In the genomic region with DNA sequence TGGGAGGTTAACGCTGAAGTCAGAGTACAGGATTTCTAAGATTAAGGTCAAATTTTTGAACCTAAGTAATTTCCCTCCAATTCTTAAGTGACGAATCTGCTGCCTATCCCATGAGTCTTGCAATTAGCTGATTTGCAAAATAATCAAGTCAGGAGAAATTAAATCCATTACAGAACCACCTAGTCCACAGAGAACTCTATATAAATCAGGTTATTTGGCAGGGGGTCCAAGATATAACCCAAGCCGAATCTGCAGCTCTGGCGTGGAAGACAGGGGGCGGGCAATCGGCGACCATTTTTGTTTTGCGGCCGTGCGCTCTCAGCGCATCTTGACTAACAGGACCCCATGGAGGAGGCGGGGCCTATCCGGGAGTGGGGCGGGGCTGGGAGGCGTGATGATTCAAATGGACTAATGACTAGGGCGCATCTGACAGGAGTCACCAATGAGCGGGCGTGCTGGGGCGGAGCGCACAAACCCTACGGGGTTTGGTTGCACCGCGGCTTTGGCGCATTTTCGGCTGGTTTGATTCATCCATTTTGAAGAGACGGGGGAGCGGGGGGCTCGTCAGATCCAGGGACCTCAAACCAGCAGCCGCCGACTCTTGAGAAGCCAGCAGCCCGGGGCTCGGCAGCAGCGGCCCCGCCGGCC, we compare ENCODE assay signal across 7 mouse cellular contexts. TPM values are rescaled to one million over a fixed set of nuclear protein-coding genes. Genes with fewer than 3 reads are reported as not detected.
DNase-seq lines count a peak whose midpoint lies in the region; ATAC-seq lines count a peak whose summit lies in the region.

A gene (plus strand): TSS at position 534 of the 648 bp plus-strand sequence.

- no peaks in the 10 kb centered on the region for H3K27me3 ChIP-seq in intestine, embryonic 15.5 days (replicated peaks)
- H3K27me3 ChIP-seq in midbrain, embryonic 10.5 days (ENCODE audit: low read depth, poor library complexity, severe bottlenecking), result peaks cover 32% of the 10 kb centered on the region

- intact Hi-C loops in gastrocnemius, postnatal 36 days (cut with DNase I), result no loop called here
- intact Hi-C loops in left cerebral cortex, postnatal 25 days (cut with DNase I), result no loop called here

- no peaks in the 10 kb centered on the region for H3K36me3 ChIP-seq in intestine, embryonic 15.5 days
- H3K36me3 ChIP-seq in midbrain, embryonic 10.5 days, result peaks cover 28% of the 10 kb centered on the region

- under 1% methylated on average over 35 of the region's 35 CpGs for WGBS in intestine, embryonic 15.5 days
- WGBS in midbrain, embryonic 10.5 days, result under 1% methylated on average over 35 of the region's 35 CpGs

- H3K4me3 ChIP-seq in intestine, embryonic 15.5 days (replicated peaks), result peak within 1 kb of the TSS; percentile 92
- peak within 1 kb of the TSS; percentile 97 for H3K4me3 ChIP-seq in midbrain, embryonic 10.5 days

- no peaks in the 10 kb centered on the region for H3K9me3 ChIP-seq in intestine, embryonic 15.5 days
- no peaks in the 10 kb centered on the region for H3K9me3 ChIP-seq in midbrain, embryonic 10.5 days (replicated peaks)

- H3K27ac ChIP-seq in intestine, embryonic 15.5 days, result peak within 1 kb of the TSS; percentile 98
- H3K27ac ChIP-seq in midbrain, embryonic 10.5 days (replicated peaks), result peak within 1 kb of the TSS; percentile 100

- peak; percentile 100 for DNase-seq in adrenal gland, adult 2 months
- DNase-seq in embryo, embryonic 11.5 days (ENCODE audit: low read depth, low spot score), result peak; percentile 99
- peak; percentile 99 to 100 for DNase-seq in gastrocnemius, postnatal 36 days
- DNase-seq in left cerebral cortex, postnatal 25 days (ENCODE audit: low spot score in 2 of 2), result peak; percentile 98 to 100
- peak; percentile 100 for DNase-seq in midbrain, embryonic 10.5 days (ENCODE audit: low spot score)
- DNase-seq in right cerebral cortex, postnatal 4 days, result peak; percentile 99

- peak within 1 kb of the TSS; percentile 51 for H3K4me2 ChIP-seq in intestine, embryonic 15.5 days (replicated peaks)

- peak within 1 kb of the TSS; percentile 97 for H3K9ac ChIP-seq in intestine, embryonic 15.5 days

- 0 out of 2 replicates have a peak, but pooled peaks cover 4% of the 10 kb centered on the region for H3K4me1 ChIP-seq in intestine, embryonic 15.5 days (replicated peaks)
- peaks cover 19% of the 10 kb centered on the region for H3K4me1 ChIP-seq in midbrain, embryonic 10.5 days

- ATAC-seq in intestine, embryonic 15.5 days, result peak; percentile 98

RNA-seq across cellular contexts. Expression of the gene that starts here (rescaled TPM):
- 100 to 1,000 TPM; 111 to 139 TPM for total RNA-seq in adrenal gland, adult 2 months (2021)
- polyA plus RNA-seq in adrenal gland, adult 2 months (2012; rRNA removed), result 3.2 and 4.2 TPM in 2 replicates
- total RNA-seq in gastrocnemius, postnatal 36 days (2021), result 10 to 100 TPM; 55.6 to 61.1 TPM
- polyA plus RNA-seq in intestine, embryonic 15.5 days (2015; fragmentation: Nextera tagmentation; extraction: Ambion mirVana), result 60.7 and 69.7 TPM in 2 replicates
- total RNA-seq in left cerebral cortex, postnatal 25 days (2021), result 100 to 1,000 TPM; 148 to 152 TPM
- polyA plus RNA-seq in midbrain, embryonic 10.5 days (2016; fragmentation: Nextera tagmentation; extraction: Ambion mirVana), result 103 and 104 TPM in 2 replicates

Comparison
In these comparisons a context has a peak if more than half of its experiments do, and no peak if none do; other contexts are left out.
1. Peak in every context shown above with its lines: DNase-seq, ATAC-seq, H3K4me3 ChIP-seq and H3K27ac ChIP-seq.
2. RNA of the gene that starts here (polyA plus RNA-seq): 103 to 104 TPM in midbrain, embryonic 10.5 days and 60.7 to 69.7 TPM in intestine, embryonic 15.5 days; 3.2 to 4.2 TPM in adrenal gland, adult 2 months; every median in the first group is over 10 times any median in the second.